Mouse (Mus musculus) kidney, embryonic 14.5 days (tissue): ENCODE data around the gene Ddx49. TPM values are rescaled to one million over a fixed set of nuclear protein-coding genes. Genes with fewer than 3 reads are reported as not detected.

Experiments used
- ATAC-seq: fragments of 200-750 bp; cut with Nextera tagmentation; 2 replicates; pipeline ENCODE4 v1.8.0; 2017; ENCODE audit warnings: moderate number of reproducible peaks, mild to moderate bottlenecking, moderate TSS enrichment, moderate library complexity; ENCODE audit not compliant: low FRiP score, low TSS enrichment
- H3K27ac ChIP-seq: fragments of 300-500 bp; sonication (generic); 2 replicates; pipeline ENCODE4 v1.5.1; 2014; ENCODE audit warnings: low read depth, mild to moderate bottlenecking, low read length, moderate library complexity, mixed read lengths
- H3K27me3 ChIP-seq: fragments of 300-500 bp; sonication (generic); 2 replicates; pipeline ENCODE4 v1.6.1; 2014; ENCODE audit warnings: mild to moderate bottlenecking, low read length; ENCODE audit not compliant: control insufficient read depth, insufficient read depth
- H3K36me3 ChIP-seq: fragments of 300-500 bp; sonication (generic); 2 replicates; pipeline ENCODE4 v1.6.1; 2014; ENCODE audit warnings: low read length, mixed read lengths; ENCODE audit not compliant: control insufficient read depth, insufficient read depth
- H3K4me1 ChIP-seq: fragments of 300-500 bp; sonication (generic); 2 replicates; pipeline ENCODE4 v1.6.1; 2014; ENCODE audit warnings: low read length, mixed read lengths; ENCODE audit not compliant: control insufficient read depth, insufficient read depth
- H3K4me2 ChIP-seq: fragments of 300-500 bp; sonication (generic); replicated peaks from 2 replicates; pipeline ENCODE4 v1.6.1; 2014; ENCODE audit warnings: low read depth, mild to moderate bottlenecking, low read length
- H3K4me3 ChIP-seq: fragments of 300-500 bp; sonication (generic); 2 replicates; pipeline ENCODE4 v1.5.1; 2014; ENCODE audit warnings: mild to moderate bottlenecking, low read length
- H3K9ac ChIP-seq: fragments of 300-500 bp; sonication (generic); 2 replicates; pipeline ENCODE4 v1.6.1; 2014; ENCODE audit warnings: low read depth, mild to moderate bottlenecking, low read length, moderate library complexity
- H3K9me3 ChIP-seq: fragments of 300-500 bp; sonication (generic); 2 replicates; pipeline ENCODE4 v1.6.1; 2016; ENCODE audit warnings: low read length; ENCODE audit not compliant: control insufficient read depth
- WGBS: fragments of 180-500 bp; shearing (Covaris S2); extraction: QIAGEN DNeasy Blood & Tissue Kit; methylation state at CpG from one replicate; pipeline ENCODE4 v1.1.7; 2014; 5-methylcytosine and 5-hydroxymethylcytosine counted together
- polyA plus RNA-seq: library from polyadenylated mRNA; unstranded; fragments of >200 nt; fragmentation: Nextera tagmentation; extraction: Ambion mirVana; gene quantifications from 2 replicates; pipeline ENCODE4 v1.2.1, GENCODE M21; 2014

Ddx49 gene
- polyA plus RNA-seq, 1 experiment from 2014 or later, result 49.9 TPM

GRCm38 (mm10) chr8:70342007-70342406, 39.7 kb upstream of the Ddx49 start:
- H3K4me3 ChIP-seq, result no peak overlapping the region
- no peak overlapping the region for H3K27ac ChIP-seq
- no peak overlapping the region for H3K4me2 ChIP-seq
- H3K27me3 ChIP-seq, result no peaks in the 10 kb centered on the region
- no peaks in the 10 kb centered on the region for H3K4me1 ChIP-seq
- 92% methylated on average over 14 of the region's 14 CpGs for WGBS
- peaks cover 82% of the 10 kb centered on the region for H3K36me3 ChIP-seq
- H3K9ac ChIP-seq, result no peak overlapping the region
- no peaks in the 10 kb centered on the region for H3K9me3 ChIP-seq
- no peak for ATAC-seq

DNA sequence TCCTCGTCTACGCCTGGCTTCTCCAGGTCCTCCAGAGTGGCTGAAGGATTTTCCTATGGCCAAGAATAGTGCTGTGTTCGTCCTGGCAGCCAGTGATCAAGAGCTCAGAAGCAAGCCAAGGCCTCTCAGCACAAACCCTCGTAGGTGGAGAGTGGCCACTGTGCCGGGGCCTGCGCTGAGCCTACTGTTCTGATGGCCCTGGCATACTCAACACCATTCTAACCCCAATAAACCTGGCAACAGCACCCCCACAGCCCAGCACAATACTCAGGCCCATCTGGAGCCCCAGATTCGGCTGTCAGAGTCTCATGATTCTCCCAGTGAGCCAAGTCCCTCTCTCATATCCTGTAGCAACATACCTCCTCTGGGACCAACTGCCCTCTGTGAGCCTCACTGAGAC, 38.4 kb upstream of the Ddx49 start:
- WGBS, result 88% methylated on average over 7 of the region's 7 CpGs
- Histone ChIP-seq H3K4me2 (no peak overlapping the region), H3K9me3 (no peaks in the 10 kb centered on the region), H3K36me3 (peaks cover 86% of the 10 kb centered on the region), H3K27ac (no peak overlapping the region), H3K4me1 (no peaks in the 10 kb centered on the region), H3K27me3 (no peaks in the 10 kb centered on the region), H3K9ac (no peak overlapping the region), H3K4me3 (no peak overlapping the region)
- ATAC-seq, result no peak

- H3K27ac ChIP-seq, result no peak overlapping the region
- WGBS, result 93% methylated on average over 7 of the region's 7 CpGs
- no peak overlapping the region for H3K4me2 ChIP-seq
- no peaks in the 10 kb centered on the region for H3K4me1 ChIP-seq
- H3K9ac ChIP-seq, result no peak overlapping the region
- no peak for ATAC-seq
- no peaks in the 10 kb centered on the region for H3K9me3 ChIP-seq
- H3K27me3 ChIP-seq, result no peaks in the 10 kb centered on the region
- H3K36me3 ChIP-seq, result peaks cover 100% of the 10 kb centered on the region
- H3K4me3 ChIP-seq, result no peak overlapping the region
Observed at GRCm38 (mm10) chr8:70338931-70339330, 36.6 kb upstream of the Ddx49 start.

GRCm38 (mm10) chr8:70332878-70333202, 30.6 kb upstream of the Ddx49 start:
- Histone ChIP-seq H3K36me3 (peaks cover 66% of the 10 kb centered on the region), H3K4me1 (peaks cover 20% of the 10 kb centered on the region), H3K9me3 (no peaks in the 10 kb centered on the region), H3K4me3 (no peak overlapping the region), H3K4me2 (no peak overlapping the region), H3K27me3 (no peaks in the 10 kb centered on the region), H3K9ac (no peak overlapping the region), H3K27ac (no peak overlapping the region)
- 94% methylated on average over 6 of the region's 6 CpGs for WGBS
- ATAC-seq, result no peak

- ATAC-seq, result peak; percentile 72
- 25% methylated on average over 41 of the region's 41 CpGs for WGBS
- Histone ChIP-seq H3K27me3 (no peaks in the 10 kb centered on the region), H3K4me1 (peaks cover 20% of the 10 kb centered on the region), H3K4me3 (no peak overlapping the region), H3K9ac (no peak overlapping the region), H3K27ac (no peak overlapping the region), H3K9me3 (no peaks in the 10 kb centered on the region), H3K36me3 (peaks cover 60% of the 10 kb centered on the region), H3K4me2 (no peak overlapping the region)
Observed at GRCm38 (mm10) chr8:70332070-70332877, 30.0 kb upstream of the Ddx49 start.

DNA sequence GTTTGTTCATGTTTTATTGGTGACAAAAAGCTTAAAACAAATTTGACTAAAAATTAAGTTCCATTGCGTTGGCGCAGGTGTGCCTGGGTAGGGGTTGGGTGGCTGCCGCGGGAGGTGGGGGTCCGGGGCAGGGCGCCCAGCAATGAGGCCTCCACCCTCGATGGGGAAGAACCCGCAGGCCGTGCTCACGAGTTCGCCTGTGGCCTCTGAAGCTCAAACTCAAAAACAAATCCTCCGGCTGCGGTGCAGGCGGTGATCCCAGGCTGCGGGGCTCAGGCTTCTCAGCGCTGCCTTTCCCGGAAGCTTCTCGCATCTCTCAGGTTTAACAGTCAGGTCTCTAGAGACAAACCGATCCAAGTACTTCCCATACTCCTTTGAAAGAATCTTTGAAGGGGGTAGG, 29.2 kb upstream of the Ddx49 start:
- Histone ChIP-seq H3K9ac (no peak overlapping the region), H3K4me3 (no peak overlapping the region), H3K4me2 (no peak overlapping the region), H3K9me3 (no peaks in the 10 kb centered on the region), H3K27me3 (no peaks in the 10 kb centered on the region), H3K27ac (no peak overlapping the region), H3K36me3 (peaks cover 53% of the 10 kb centered on the region), H3K4me1 (peaks cover 20% of the 10 kb centered on the region)
- no peak for ATAC-seq
- 81% methylated on average over 19 of the region's 19 CpGs for WGBS

- ATAC-seq, result peak; percentile 84
- H3K9me3 ChIP-seq, result no peaks in the 10 kb centered on the region
- peak overlapping the region; percentile 3 for H3K4me3 ChIP-seq
- H3K36me3 ChIP-seq, result peaks cover 46% of the 10 kb centered on the region
- peak overlapping the region; percentile 35 for H3K4me2 ChIP-seq
- peaks cover 20% of the 10 kb centered on the region for H3K4me1 ChIP-seq
- H3K9ac ChIP-seq, result peak overlapping the region; percentile 42; the same call in 1 of the 2 replicates
- no peak overlapping the region for H3K27ac ChIP-seq
- 36% methylated on average over 48 of the region's 53 CpGs for WGBS
- H3K27me3 ChIP-seq, result no peaks in the 10 kb centered on the region
Observed at GRCm38 (mm10) chr8:70330741-70331364, 28.6 kb upstream of the Ddx49 start.

DNA sequence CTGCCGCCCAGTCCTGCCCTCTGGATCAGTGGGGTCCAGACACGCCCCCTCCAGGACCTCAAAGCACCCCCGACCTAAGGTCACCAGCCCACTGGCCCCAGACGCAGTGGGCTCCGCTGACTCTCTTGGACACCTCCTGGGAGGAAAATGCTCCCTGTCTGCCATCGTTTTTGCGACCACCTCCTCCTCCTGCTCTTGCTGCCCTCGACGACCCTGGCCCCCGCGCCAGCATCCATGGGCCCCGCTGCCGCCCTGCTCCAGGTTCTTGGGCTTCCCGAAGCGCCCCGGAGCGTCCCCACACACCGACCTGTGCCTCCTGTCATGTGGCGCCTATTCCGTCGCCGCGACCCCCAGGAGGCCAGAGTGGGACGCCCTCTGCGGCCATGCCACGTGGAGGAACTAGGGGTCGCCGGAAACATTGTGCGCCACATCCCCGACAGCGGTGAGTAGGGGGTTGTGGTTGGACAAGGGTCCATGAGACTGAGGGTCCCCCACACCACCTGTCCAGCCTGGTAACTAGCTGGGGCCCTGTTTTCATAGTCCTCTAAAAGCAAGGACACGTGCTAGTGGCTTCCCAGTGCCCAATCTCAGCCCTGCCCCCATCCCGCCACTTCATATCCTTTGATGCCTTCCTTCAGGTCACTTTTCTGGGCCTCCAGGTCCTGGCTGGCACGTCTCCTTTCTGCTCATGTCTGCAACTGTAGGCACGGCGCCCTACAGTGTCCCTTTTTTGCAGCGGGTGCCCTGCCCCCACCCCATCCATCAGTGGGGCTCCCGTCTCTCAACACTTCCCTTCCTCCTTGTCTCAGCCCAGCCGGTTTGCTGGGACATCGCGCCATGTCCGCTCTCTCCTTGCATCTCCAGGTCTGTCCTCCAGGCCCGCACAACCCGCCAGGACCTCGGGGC, 27.8 kb upstream of the Ddx49 start:
- Histone ChIP-seq H3K36me3 (peaks cover 38% of the 10 kb centered on the region), H3K9me3 (no peaks in the 10 kb centered on the region), H3K4me3 (peak overlapping the region; percentile 3), H3K9ac (peak overlapping the region; percentile 42), H3K4me1 (peaks cover 20% of the 10 kb centered on the region), H3K27me3 (no peaks in the 10 kb centered on the region), H3K4me2 (peak overlapping the region; percentile 35), H3K27ac (no peak overlapping the region)
- ATAC-seq, result peak; percentile 41
- 4% methylated on average over 45 of the region's 45 CpGs for WGBS
